Mouse (Mus musculus) ES-E14 (cell line): ENCODE results near the gene Cdc42bpa.

Experiments used
- CHD2 ChIP-seq: IDR thresholded peaks from 2 replicates; pipeline ENCODE4 v1.6.1; 2014; ENCODE audit warnings: mild to moderate bottlenecking, low read depth, low read length, inconsistent platforms
- MAFK ChIP-seq: IDR thresholded peaks from 2 replicates; pipeline ENCODE4 v1.6.1; 2014; ENCODE audit warnings: mild to moderate bottlenecking, low read depth, low read length, inconsistent platforms; ENCODE audit not compliant: insufficient read depth

DNA sequence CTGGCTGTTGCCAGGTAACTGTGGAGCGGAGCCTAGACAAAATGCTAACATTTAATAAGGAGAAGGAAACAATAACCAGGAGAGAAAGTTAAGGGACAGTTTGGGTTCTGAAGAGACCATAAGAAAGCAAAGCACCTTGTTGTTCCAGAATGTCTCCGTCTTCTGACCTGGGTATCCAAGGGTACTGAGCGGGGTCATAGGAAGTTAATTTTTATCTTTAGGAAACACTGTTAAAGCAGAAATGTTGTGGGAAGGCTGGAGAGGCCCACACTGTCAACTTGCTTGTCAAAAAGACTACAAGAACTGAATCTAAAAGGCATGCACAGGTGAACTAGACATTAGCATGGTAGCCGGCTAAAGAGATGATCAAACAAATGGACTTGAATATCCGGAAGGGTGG is 252.6 kb downstream of the Cdc42bpa start:
- TF ChIP-seq MAFK (no peak), CHD2 (no peak)
